Mouse (Mus musculus): ENCODE results near the gene Cpn2.
A peak's percentile ranks its signal among the peaks of the same experiment; 100 is the strongest.

The Cpn2 gene

DNA sequence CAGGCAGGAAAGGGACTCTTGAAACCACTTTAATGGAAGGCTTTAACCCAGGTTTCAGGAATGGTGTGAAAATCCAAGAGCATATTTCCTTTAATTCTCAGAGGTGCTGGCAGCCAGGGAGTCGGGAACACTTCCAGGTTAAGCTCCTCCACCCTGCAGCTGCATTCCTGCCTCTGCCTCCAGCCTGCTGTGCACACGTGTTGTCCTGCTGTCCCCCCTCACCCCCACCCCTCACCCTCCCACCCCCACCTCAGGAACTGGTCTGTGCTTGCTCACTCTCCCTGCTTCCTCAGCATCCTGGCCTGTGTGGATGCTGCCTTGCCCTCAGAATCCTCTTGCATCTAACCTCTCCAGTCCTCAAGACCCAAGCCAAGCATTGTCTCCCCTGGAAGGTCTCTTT, 25.7 kb downstream of the Cpn2 start:
- DNase-seq (ENCODE audit: low read depth, low spot score) = no peak

DNA sequence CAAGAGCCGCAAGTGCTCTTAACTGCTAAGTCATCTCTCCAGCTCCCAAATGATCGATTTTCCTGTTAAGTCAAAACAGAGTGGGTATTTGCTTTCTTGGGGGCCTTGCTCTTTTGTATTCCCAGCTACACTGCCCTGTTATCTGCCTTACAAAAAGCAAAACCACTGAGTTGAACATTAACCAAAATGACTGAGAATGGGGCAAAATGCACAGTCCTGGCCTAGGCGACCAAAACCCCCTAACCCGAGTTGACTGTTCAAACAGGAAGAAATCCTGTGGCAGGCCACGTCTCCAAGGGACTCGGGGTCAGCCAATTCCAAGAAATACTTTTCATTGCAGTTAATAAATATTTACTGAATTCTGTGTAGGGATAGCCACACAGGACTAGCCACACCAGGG, 28.5 kb downstream of the Cpn2 start:
- no peak for DNase-seq (ENCODE audit: low read depth, low spot score)

DNA sequence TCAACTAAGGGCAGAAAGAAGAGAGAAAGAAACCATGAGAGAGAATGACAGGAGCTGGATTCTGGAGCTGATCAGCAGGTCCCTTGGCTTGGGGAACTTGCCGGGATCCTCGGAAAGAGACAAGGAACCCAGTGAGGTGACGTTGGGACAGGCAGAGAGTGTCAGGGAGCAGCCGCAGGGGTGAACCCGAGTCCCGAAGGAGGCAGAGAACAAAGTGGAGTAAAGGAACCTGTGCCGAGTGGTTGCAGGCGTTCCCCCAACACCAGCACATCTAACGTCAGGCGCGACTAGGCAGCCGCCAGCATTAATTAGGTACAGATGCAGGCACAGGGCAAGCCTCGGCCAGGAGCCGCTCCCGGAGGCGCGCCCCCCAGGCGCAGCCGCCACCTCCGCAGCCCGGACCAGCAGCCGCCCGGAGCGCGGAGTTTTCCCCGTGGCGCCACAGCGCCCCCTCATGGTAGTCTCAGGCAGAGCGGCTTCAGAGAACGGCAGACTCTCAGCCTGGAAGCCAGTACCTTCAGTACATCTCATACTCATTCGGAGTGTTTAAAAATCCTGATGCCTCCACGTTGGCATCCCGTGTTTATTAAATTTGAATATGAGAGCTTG, 31.1 kb downstream of the Cpn2 start:
- DNase-seq (ENCODE audit: low read depth, low spot score) = peak; percentile 65

- DNase-seq (ENCODE audit: low read depth, low spot score) = no peak
Observed at GRCm38 (mm10) chr16:30235577-30235976, 31.7 kb downstream of the Cpn2 start.

GRCm38 (mm10) chr16:30234636-30235546, 32.4 kb downstream of the Cpn2 start:
- peak; percentile 47 for DNase-seq (ENCODE audit: low read depth, low spot score)

DNA sequence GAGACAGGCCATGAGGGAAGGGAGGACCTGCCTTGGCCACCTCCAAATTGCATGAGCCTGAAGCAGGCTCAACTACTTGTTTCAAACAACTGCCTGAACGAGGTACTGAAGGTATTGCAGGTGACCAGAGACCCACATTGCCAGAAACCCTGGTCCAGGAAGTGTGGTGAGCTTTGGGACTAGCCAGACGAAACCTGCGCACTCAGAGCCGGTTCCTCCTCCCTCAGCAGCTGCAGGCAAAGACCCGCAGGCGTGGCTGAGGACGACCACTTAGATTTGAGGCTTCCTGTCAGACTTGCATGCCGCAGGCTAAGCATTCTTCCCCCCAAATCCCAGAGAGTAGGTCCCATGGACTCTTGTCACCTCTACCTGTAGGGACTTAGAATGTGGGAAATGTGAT, 33.2 kb downstream of the Cpn2 start:
- DNase-seq (ENCODE audit: low read depth, low spot score) = no peak

- DNase-seq (ENCODE audit: low read depth, low spot score) = peak; percentile 54
Observed at GRCm38 (mm10) chr16:30231882-30232604, 35.3 kb downstream of the Cpn2 start.

GRCm38 (mm10) chr16:30227352-30227751, 39.9 kb downstream of the Cpn2 start:
- no peak for DNase-seq (ENCODE audit: low read depth, low spot score)

DNA sequence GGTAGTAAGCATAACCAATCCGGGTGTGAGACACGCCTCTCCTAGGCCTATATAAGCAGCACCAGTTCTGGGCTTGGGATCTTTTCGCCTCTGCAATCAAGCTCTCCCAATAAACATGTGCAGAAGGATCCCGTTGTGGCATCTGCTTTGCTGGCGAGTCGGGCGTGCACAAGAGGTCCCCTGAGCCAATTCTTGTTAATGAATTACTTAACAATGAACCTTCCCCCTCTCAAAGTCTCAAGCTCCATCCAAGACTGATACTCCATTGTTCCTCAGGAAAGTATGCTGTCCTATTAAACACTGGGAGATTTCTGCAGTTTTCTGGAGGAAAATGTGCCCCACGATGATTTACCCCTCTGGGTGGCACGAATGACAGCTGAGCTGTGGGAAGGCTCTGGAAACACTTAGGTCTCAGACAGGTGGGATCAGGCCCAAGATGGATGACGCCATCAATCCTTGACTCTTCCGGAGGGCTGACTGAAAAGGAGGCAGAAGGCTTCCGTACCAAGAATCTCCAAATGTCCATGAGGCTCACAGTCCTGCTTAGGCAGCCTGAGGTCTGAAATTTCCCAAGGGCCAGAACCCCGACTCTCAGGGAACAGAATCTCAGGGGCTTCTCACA, 46.0 kb downstream of the Cpn2 start:
- no peak for DNase-seq (ENCODE audit: low read depth, low spot score)

- no peak for DNase-seq (ENCODE audit: low read depth, low spot score)
Observed at GRCm38 (mm10) chr16:30215811-30216210, 51.5 kb downstream of the Cpn2 start.

GRCm38 (mm10) chr16:30213644-30214043, 53.7 kb downstream of the Cpn2 start:
- DNase-seq (ENCODE audit: low read depth, low spot score) = peak; percentile 49

DNA sequence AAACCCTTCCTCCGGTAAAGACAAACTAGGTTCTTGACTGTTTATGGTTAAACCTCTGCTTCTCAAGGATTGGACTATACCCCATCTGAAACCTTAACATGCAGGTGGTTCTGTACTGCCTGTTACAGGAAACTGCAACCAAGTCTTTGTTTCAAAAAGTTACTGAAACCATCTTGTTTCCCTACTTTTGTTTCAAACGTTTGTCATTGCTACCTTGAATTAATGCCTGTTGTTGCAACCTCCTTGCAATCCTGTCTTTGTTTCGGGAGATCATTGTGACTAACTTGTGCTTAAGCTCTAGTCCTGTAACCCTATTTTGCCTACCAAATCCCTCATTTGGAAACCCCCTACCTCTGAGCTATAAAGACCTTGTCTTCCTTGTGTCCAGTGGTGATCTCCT, 55.3 kb downstream of the Cpn2 start:
- DNase-seq (ENCODE audit: low read depth, low spot score) = no peak

- DNase-seq (ENCODE audit: low read depth, low spot score) = peak; percentile 58
Observed at GRCm38 (mm10) chr16:30209264-30209663, 58.0 kb downstream of the Cpn2 start.

GRCm38 (mm10) chr16:30207991-30208390, 59.3 kb downstream of the Cpn2 start:
- no peak for DNase-seq (ENCODE audit: low read depth, low spot score)

DNA sequence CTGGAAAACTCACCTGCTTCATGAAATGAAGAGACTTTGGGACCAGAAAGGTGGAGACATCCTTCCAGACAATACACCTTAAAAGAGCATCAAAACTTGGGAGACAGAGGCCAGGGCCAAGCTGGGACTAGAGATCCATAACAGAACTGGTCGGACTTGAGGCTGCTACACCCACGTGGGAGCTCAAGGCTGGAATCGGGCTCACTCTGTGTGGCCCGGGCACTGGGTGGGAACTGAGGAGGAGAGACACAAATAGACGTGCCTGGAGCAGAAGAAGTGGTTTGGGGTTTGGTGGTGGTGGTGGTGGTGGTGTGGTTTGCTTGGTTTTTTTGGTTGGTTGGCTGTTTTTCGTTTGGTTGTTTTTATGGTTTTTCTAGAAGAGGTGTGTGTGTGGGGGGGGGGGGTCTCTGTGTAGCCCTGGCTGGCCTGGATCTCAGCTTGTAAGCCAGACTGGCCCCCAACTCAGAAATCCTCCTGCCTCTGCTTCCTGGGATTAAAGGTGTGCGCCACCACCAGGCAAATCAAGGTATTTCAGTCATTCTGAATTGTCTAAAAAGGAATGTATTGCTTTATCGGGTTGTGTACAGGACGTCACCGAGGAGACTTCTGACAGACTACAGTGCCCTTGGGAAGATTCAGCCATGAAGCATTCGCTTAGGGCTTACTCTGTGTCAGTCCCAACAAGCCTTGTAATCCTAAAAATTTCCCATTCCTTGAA, 60.0 kb downstream of the Cpn2 start:
- DNase-seq (ENCODE audit: low read depth, low spot score) = peak; percentile 80

Measured in R1 (cell line).